Mouse (Mus musculus): ENCODE results near the gene Ift81. TPM values are rescaled to one million over a fixed set of nuclear protein-coding genes. Genes with fewer than 3 reads are reported as not detected.
"Not testable (repeated sequence)": the region's sequence is repeated elsewhere in the genome, so short reads cannot be mapped to it uniquely, and the experiment has no call there.

Ift81 gene
- total RNA-seq (2021): 10 to 100 TPM in 1 of 2 experiments, 1 to 10 TPM in 1; 9.7 to 19.0 TPM
- long read RNA-seq, experiment 1, transcript Ift81-201 (19 exons, 2,950 nt): major isoform, 9 of 9 reads
- long read RNA-seq, experiment 1, partial matches to known transcripts: 0 of 9 reads
- long read RNA-seq, experiment 1, other reads (novel, unspliced or antisense): 0 of 9 reads
- long read RNA-seq, experiment 2, partial matches to known transcripts: 0 of 2 reads
- long read RNA-seq, experiment 2, other reads (novel, unspliced or antisense): 2 of 2 reads

DNA sequence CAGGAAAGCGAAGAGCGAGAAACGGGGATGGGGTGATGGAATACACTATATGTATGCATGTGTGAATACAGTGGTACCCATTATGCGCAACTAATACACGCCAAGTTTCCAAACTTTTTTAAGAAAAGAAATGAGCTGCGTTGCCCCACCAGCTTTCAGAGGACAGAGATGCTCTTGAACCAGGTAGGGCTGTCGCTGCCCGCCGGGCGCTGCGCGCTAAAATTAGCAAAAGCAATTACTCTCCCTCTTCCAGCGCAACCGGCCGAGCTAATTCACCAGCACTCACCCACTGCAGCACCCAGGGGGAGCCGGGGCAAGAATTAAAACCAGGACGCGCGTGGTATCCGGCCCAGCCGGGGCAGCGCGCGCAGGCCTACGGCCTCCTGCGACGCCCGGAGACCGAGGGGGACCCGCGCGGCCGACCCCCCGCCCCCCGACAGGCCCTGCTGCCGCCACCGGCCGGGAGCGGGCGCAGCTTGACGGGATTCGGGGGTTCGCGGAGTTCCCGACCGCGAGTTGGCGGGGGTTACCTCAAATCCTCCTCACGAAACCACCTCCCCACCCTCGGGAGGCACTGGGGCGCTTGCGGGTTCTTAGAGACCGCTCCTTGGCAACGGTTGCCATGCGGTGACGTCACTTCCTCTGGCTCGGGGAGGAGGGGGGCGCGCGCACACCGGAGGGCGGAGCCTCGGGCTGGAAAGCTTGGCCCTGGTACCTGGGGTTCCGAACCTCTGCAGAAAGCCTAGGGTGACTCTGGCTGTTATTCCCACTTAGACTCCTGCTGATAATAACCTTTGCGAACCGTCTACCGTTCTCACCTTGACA lies at the start of gene Ift81:
Gene Ift81, minus strand, starts transcription at position 611 of the 825 bp plus-strand sequence.
- peak; percentile 96 to 97 for DNase-seq

GRCm38 (mm10) chr5:122662501-122662900 lies 48.2 kb upstream of the Ift81 start:
- no peak for DNase-seq

- no peak for DNase-seq
Measured at GRCm38 (mm10) chr5:122656808-122657207, 42.5 kb upstream of the Ift81 start.

- no peak for DNase-seq
Measured at GRCm38 (mm10) chr5:122654268-122654573, 39.9 kb upstream of the Ift81 start.

GRCm38 (mm10) chr5:122653446-122654267 lies 39.3 kb upstream of the Ift81 start:
- DNase-seq: no peak

DNA sequence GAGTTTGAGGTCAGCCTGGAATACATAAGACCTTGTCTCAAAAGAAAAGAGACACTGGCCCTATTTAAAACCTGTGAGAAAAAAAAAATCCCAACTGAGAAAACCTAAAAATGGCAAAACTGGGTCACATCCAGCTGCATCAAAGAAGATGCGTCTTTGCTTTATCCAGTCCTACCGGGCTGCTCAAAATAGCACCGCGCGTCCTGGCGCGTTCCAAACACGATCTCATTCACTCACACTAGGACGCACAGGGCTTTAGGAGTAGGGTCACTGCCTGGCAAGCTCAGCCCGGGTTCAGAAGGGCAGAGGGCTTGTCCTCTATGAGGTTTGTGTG lies 38.8 kb upstream of the Ift81 start:
- peak; percentile 11 to 16 for DNase-seq

DNA sequence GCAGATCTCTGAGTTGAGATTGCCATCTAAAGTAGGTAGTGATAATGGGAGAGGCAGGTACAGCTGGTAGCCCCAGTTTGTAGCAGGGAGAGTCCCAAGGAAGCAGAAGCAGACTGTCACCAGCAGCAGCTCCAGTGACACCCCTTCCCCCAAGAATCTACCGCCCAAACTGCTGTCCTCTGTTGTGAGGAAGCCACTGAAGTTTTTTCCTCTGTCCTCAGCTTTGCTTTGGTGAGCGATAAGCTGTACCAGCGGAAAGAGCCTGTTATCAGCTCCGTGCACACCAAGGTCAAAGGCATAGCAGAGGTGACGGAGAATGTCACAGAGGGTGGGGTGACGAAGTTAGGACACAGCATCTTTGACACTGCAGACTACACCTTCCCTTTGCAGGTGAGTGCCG lies 38.2 kb upstream of the Ift81 start:
- peak; percentile 25 to 36 for DNase-seq

DNA sequence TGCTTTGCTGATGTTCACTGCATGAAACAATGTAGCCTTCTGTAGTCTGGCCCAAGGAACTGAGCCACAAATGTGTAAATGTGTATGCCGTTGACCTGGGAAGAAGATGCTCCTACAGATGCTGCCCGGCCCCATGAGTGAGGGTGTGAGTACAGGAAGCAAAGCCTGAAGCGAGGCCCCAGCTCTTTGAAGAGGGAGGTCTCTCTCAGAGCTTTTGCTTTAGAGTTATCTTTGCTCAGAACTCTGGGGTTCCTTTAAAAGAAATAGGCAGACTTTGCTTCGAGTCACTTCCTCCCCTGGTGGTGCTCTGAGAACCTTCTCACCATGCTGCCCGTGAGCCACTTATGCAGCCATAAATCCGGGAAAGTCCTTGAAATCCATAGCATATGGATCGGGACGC lies 35.8 kb upstream of the Ift81 start:
- no peak for DNase-seq

GRCm38 (mm10) chr5:122649264-122649663 lies 34.9 kb upstream of the Ift81 start:
- no peak for DNase-seq

DNA sequence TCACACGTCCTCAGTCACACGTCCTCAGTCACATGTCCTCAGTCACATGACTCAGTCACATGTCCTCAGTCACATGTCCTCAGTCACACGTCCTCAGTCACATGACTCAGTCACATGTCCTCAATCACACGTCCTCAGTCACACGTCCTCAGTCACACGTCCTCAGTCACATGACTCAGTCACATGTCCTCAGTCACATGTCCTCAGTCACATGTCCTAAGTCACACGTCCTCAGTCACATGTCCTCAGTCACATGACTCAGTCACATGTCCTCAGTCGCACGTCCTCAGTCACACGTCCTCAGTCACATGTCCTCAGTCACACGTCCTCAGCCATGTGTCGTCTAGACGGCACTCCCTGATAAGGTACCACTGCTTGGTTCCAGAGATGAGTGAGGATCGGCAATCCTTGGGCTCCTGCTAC lies 33.6 kb upstream of the Ift81 start:
- not testable (repeated sequence) for DNase-seq

- DNase-seq: no peak
Measured at GRCm38 (mm10) chr5:122647256-122647924, 33.1 kb upstream of the Ift81 start.

GRCm38 (mm10) chr5:122646050-122646449 lies 31.7 kb upstream of the Ift81 start:
- no peak for DNase-seq

- DNase-seq: no peak
Measured at GRCm38 (mm10) chr5:122645290-122645689, 31.0 kb upstream of the Ift81 start.

- peak; percentile 25 to 45 for DNase-seq
Measured at GRCm38 (mm10) chr5:122644111-122644607, 29.8 kb upstream of the Ift81 start.

GRCm38 (mm10) chr5:122643701-122644100 lies 29.4 kb upstream of the Ift81 start, which contains the start of gene P2rx7:
P2rx7 (plus strand) TSS chr5:122643911.
- peak; percentile 46 to 71 for DNase-seq

DNA sequence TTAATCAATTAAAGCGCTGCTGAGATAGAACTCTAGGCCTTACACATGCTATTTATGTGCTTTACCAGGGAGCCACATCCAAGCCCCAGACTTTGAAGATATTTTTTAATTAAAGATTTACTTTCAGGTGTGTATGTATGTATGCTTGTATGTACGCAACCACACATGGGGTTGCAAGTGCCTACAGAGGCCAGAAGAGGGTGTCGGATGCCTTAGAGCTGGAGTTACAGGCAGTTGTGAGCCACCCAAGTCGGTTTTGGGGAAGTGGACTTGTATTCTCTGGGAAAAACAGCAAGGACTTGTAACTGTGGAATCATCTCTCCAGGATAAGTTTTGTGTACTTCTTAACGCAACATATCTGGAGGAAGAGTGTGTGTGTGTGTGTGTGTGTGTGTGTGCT lies 25.7 kb upstream of the Ift81 start:
- DNase-seq: no peak

GRCm38 (mm10) chr5:122639517-122639916 lies 25.2 kb upstream of the Ift81 start:
- DNase-seq: no peak

- DNase-seq: no peak
Measured at GRCm38 (mm10) chr5:122638296-122638695, 24.0 kb upstream of the Ift81 start.

GRCm38 (mm10) chr5:122636958-122637357 lies 22.6 kb upstream of the Ift81 start:
- DNase-seq: no peak

- DNase-seq: no peak
Measured at GRCm38 (mm10) chr5:122636308-122636707, 22.0 kb upstream of the Ift81 start.

DNA sequence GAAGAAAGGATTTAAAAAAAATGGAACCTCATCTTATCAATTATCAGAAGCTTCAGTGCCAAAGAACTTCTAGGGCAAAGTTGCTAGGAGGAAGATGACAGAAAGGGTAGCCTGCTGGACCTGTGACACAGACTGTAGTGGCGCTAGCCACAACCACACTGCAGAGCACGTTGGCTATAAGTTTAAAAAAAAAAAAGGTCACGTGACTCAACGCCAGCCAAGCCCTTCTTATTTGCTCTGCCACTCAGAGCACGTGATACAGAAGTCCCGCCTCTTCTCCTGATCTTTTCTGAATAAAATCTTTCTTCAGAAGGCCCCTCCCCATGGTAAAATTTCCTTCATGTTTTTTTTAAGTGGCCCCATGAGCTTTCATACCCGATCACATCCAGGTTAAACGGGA lies 20.9 kb upstream of the Ift81 start:
- no peak for DNase-seq

DNA sequence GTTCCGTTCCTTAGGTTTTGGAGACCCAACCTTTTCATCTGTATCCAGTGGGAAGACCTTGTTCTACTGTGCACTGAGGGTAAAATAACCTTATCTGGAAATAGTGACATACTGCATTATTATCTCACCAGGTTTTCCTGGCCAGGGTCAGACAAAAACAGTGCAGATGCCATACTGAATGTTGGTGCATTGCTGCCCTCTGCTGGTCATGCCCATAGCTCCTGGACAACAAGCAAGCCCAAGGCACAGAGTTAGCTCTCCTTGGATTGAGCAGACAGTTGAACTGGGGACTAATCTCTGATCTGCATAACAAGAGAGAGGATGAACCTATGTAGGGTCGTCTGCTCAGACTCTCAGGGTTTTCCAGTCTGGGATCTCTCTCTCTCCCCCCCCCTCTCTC lies 12.9 kb upstream of the Ift81 start:
- DNase-seq: peak; percentile 90 to 94
